Mouse (Mus musculus): ENCODE results near the gene Sept8. TPM values are rescaled to one million over a fixed set of nuclear protein-coding genes. Genes with fewer than 3 reads are reported as not detected.

Sept8 gene
- polyA plus RNA-seq, 1 experiment from 2014 or later = 23.1 TPM

- no peak for ATAC-seq (replicated peaks)
- 80% methylated on average over 8 of the region's 8 CpGs for WGBS
Observed at GRCm38 (mm10) chr11:53502039-53502765, 16.9 kb upstream of the Sept8 start.

GRCm38 (mm10) chr11:53503738-53504137 is 15.3 kb upstream of the Sept8 start:
- Histone ChIP-seq H3K4me3 (no peak overlapping the region), H3K27ac (replicated peaks) (no peak overlapping the region), H3K36me3 (no peaks in the 10 kb centered on the region), H3K4me2 (replicated peaks) (no peak overlapping the region), H3K4me1 (peaks cover 12% of the 10 kb centered on the region), H3K9ac (replicated peaks) (no peak overlapping the region), H3K27me3 (no peaks in the 10 kb centered on the region), H3K9me3 (no peaks in the 10 kb centered on the region)
- ATAC-seq (replicated peaks) = no peak
- 92% methylated on average over 5 of the region's 5 CpGs for WGBS

More at GRCm38 (mm10) chr11:53502039-53502765, 16.9 kb upstream of the Sept8 start:
- Histone ChIP-seq H3K27me3 (no peaks in the 10 kb centered on the region), H3K36me3 (no peaks in the 10 kb centered on the region), H3K9me3 (no peaks in the 10 kb centered on the region), H3K9ac (replicated peaks) (no peak overlapping the region), H3K4me2 (replicated peaks) (no peak overlapping the region), H3K4me1 (peaks cover 12% of the 10 kb centered on the region), H3K4me3 (no peak overlapping the region), H3K27ac (replicated peaks) (no peak overlapping the region)

- Histone ChIP-seq H3K4me1 (peaks cover 12% of the 10 kb centered on the region), H3K9me3 (no peaks in the 10 kb centered on the region), H3K36me3 (no peaks in the 10 kb centered on the region), H3K4me3 (no peak overlapping the region), H3K9ac (replicated peaks) (no peak overlapping the region), H3K4me2 (replicated peaks) (no peak overlapping the region), H3K27ac (replicated peaks) (no peak overlapping the region), H3K27me3 (no peaks in the 10 kb centered on the region)
- ATAC-seq (replicated peaks) = no peak
- WGBS = 96% methylated on average over 8 of the region's 8 CpGs
Observed at GRCm38 (mm10) chr11:53504376-53504775, 14.7 kb upstream of the Sept8 start.

- H3K27ac ChIP-seq (replicated peaks) = no peak overlapping the region; the same call in 1 of the 2 replicates
- no peak overlapping the region for H3K9ac ChIP-seq (replicated peaks)
- H3K4me1 ChIP-seq = peaks cover 12% of the 10 kb centered on the region
- H3K36me3 ChIP-seq = no peaks in the 10 kb centered on the region
- WGBS = 39% methylated on average over 5 of the region's 5 CpGs
- no peak overlapping the region for H3K4me3 ChIP-seq
- no peak overlapping the region for H3K4me2 ChIP-seq (replicated peaks)
- H3K9me3 ChIP-seq = no peaks in the 10 kb centered on the region
- ATAC-seq (replicated peaks) = peak; percentile 55; the same call in 1 of the 2 replicates
- no peaks in the 10 kb centered on the region for H3K27me3 ChIP-seq
Observed at GRCm38 (mm10) chr11:53505026-53505663, 13.9 kb upstream of the Sept8 start.

- 86% methylated on average over 9 of the region's 9 CpGs for WGBS
- no peaks in the 10 kb centered on the region for H3K36me3 ChIP-seq
- ATAC-seq (replicated peaks) = no peak
- H3K4me1 ChIP-seq = peaks cover 8% of the 10 kb centered on the region
- H3K27ac ChIP-seq (replicated peaks) = no peak overlapping the region
- no peak overlapping the region for H3K4me3 ChIP-seq
- H3K9ac ChIP-seq (replicated peaks) = no peak overlapping the region
- no peak overlapping the region for H3K4me2 ChIP-seq (replicated peaks)
- no peaks in the 10 kb centered on the region for H3K9me3 ChIP-seq
- no peaks in the 10 kb centered on the region for H3K27me3 ChIP-seq
Observed at GRCm38 (mm10) chr11:53507098-53507805, 11.8 kb upstream of the Sept8 start.

GRCm38 (mm10) chr11:53508152-53508551 is 10.9 kb upstream of the Sept8 start:
- no peak overlapping the region for H3K9ac ChIP-seq (replicated peaks)
- H3K27ac ChIP-seq (replicated peaks) = no peak overlapping the region
- no peak overlapping the region for H3K4me2 ChIP-seq (replicated peaks)
- WGBS = 57% methylated on average over 7 of the region's 7 CpGs
- H3K4me3 ChIP-seq = no peak overlapping the region
- no peaks in the 10 kb centered on the region for H3K27me3 ChIP-seq
- H3K36me3 ChIP-seq = no peaks in the 10 kb centered on the region
- H3K4me1 ChIP-seq = peaks cover 8% of the 10 kb centered on the region
- H3K9me3 ChIP-seq = no peaks in the 10 kb centered on the region
- ATAC-seq (replicated peaks) = no peak

GRCm38 (mm10) chr11:53508591-53508990 is 10.5 kb upstream of the Sept8 start:
- no peak overlapping the region for H3K4me2 ChIP-seq (replicated peaks)
- no peaks in the 10 kb centered on the region for H3K36me3 ChIP-seq
- H3K4me3 ChIP-seq = no peak overlapping the region
- H3K4me1 ChIP-seq = peaks cover 8% of the 10 kb centered on the region
- H3K9me3 ChIP-seq = no peaks in the 10 kb centered on the region
- no peak for ATAC-seq (replicated peaks)
- WGBS = 65% methylated on average over 3 of the region's 3 CpGs
- no peaks in the 10 kb centered on the region for H3K27me3 ChIP-seq
- no peak overlapping the region for H3K27ac ChIP-seq (replicated peaks)
- no peak overlapping the region for H3K9ac ChIP-seq (replicated peaks)

GRCm38 (mm10) chr11:53510351-53510750 is 8.7 kb upstream of the Sept8 start:
- no peaks in the 10 kb centered on the region for H3K9me3 ChIP-seq
- H3K4me3 ChIP-seq = no peak overlapping the region
- WGBS = 61% methylated on average over 5 of the region's 5 CpGs
- no peak overlapping the region for H3K27ac ChIP-seq (replicated peaks)
- no peak overlapping the region for H3K9ac ChIP-seq (replicated peaks)
- H3K36me3 ChIP-seq = no peaks in the 10 kb centered on the region
- H3K4me2 ChIP-seq (replicated peaks) = no peak overlapping the region
- no peaks in the 10 kb centered on the region for H3K4me1 ChIP-seq
- H3K27me3 ChIP-seq = no peaks in the 10 kb centered on the region
- no peak for ATAC-seq (replicated peaks)

- Histone ChIP-seq H3K9ac (replicated peaks) (no peak overlapping the region), H3K27ac (replicated peaks) (no peak overlapping the region), H3K27me3 (no peaks in the 10 kb centered on the region), H3K36me3 (no peaks in the 10 kb centered on the region), H3K4me2 (replicated peaks) (no peak overlapping the region), H3K9me3 (no peaks in the 10 kb centered on the region), H3K4me3 (no peak overlapping the region), H3K4me1 (peaks cover 19% of the 10 kb centered on the region)
- 68% methylated on average over 8 of the region's 8 CpGs for WGBS
- ATAC-seq (replicated peaks) = no peak
Observed at GRCm38 (mm10) chr11:53516775-53517627, 2.1 kb upstream of the Sept8 start.

- Histone ChIP-seq H3K4me3 (0 out of 2 replicates have a peak overlapping the region, but pooled peaks have one; percentile 81), H3K4me1 (peaks cover 32% of the 10 kb centered on the region), H3K27me3 (no peaks in the 10 kb centered on the region), H3K27ac (replicated peaks) (no peak overlapping the region), H3K36me3 (no peaks in the 10 kb centered on the region), H3K9me3 (no peaks in the 10 kb centered on the region), H3K4me2 (replicated peaks) (peak overlapping the region; percentile 73; the same call in 1 of the 2 replicates), H3K9ac (replicated peaks) (no peak overlapping the region)
- WGBS = 74% methylated on average over 5 of the region's 5 CpGs
- no peak for ATAC-seq (replicated peaks)
Observed at GRCm38 (mm10) chr11:53518759-53519158, 298 bp upstream of the Sept8 start.

- Histone ChIP-seq H3K4me3 (peak overlapping the region; percentile 81), H3K4me2 (replicated peaks) (peak overlapping the region; percentile 73), H3K27ac (replicated peaks) (peak overlapping the region; percentile 63), H3K36me3 (no peaks in the 10 kb centered on the region), H3K27me3 (no peaks in the 10 kb centered on the region), H3K4me1 (peaks cover 37% of the 10 kb centered on the region), H3K9me3 (no peaks in the 10 kb centered on the region), H3K9ac (replicated peaks) (peak overlapping the region; percentile 77)
- ATAC-seq (replicated peaks) = peak; percentile 45
- WGBS = under 1% methylated on average over 24 of the region's 24 CpGs
Observed at GRCm38 (mm10) chr11:53520122-53520978, 1.3 kb downstream of the Sept8 start.

Data from forebrain, embryonic 15.5 days (tissue).